Mouse (Mus musculus) kidney, embryonic 15.5 days (tissue): Measurements from ENCODE around the gene Mal. TPM values are rescaled to one million over a fixed set of nuclear protein-coding genes. Genes with fewer than 3 reads are reported as not detected.

Source experiments
- ATAC-seq: fragments of 200-750 bp; cut with Nextera tagmentation; replicated peaks from 2 replicates; pipeline ENCODE4 v1.8.0; 2017; ENCODE audit warnings: moderate TSS enrichment; ENCODE audit not compliant: low FRiP score
- H3K27ac ChIP-seq: fragments of 300-500 bp; sonication (generic); 2 replicates; pipeline ENCODE4 v1.5.1; 2015; ENCODE audit warnings: mild to moderate bottlenecking, inconsistent platforms
- H3K27me3 ChIP-seq: fragments of 300-500 bp; sonication (generic); 2 replicates; pipeline ENCODE4 v1.6.1; 2015; ENCODE audit warnings: inconsistent platforms
- H3K36me3 ChIP-seq: fragments of 300-500 bp; sonication (generic); 2 replicates; pipeline ENCODE4 v1.6.1; 2015; ENCODE audit warnings: inconsistent platforms
- H3K4me1 ChIP-seq: fragments of 300-500 bp; sonication (generic); 2 replicates; pipeline ENCODE4 v1.6.1; 2015; ENCODE audit warnings: inconsistent platforms
- H3K4me2 ChIP-seq: fragments of 300-500 bp; sonication (generic); 2 replicates; pipeline ENCODE4 v1.6.1; 2015; ENCODE audit warnings: moderate library complexity, mild to moderate bottlenecking, inconsistent platforms
- H3K4me3 ChIP-seq: fragments of 300-500 bp; sonication (generic); replicated peaks from 2 replicates; pipeline ENCODE4 v1.5.1; 2015; ENCODE audit warnings: mild to moderate bottlenecking, inconsistent platforms
- H3K9ac ChIP-seq: fragments of 300-500 bp; sonication (generic); 2 replicates; pipeline ENCODE4 v1.6.1; 2015; ENCODE audit warnings: mild to moderate bottlenecking, inconsistent platforms
- H3K9me3 ChIP-seq: fragments of 300-500 bp; sonication (generic); replicated peaks from 2 replicates; pipeline ENCODE4 v1.6.1; 2016; ENCODE audit warnings: inconsistent platforms
- WGBS: fragments of 180-500 bp; shearing (Covaris S2); methylation state at CpG from one replicate; pipeline ENCODE4 v1.1.7; 2015; ENCODE audit warnings: mixed read lengths; 5-methylcytosine and 5-hydroxymethylcytosine counted together
- polyA plus RNA-seq: library from polyadenylated mRNA; unstranded; fragments of >200 nt; fragmentation: Nextera tagmentation; extraction: Ambion mirVana; gene quantifications from 2 replicates; pipeline ENCODE4 v1.2.1, GENCODE M21; 2015

The Mal gene
- polyA plus RNA-seq, 1 experiment from 2014 or later: 38.4 TPM

- H3K4me1 ChIP-seq: peaks cover 33% of the 10 kb centered on the region
- ATAC-seq: peak; percentile 84
- under 1% methylated on average over 24 of the region's 24 CpGs for WGBS
- H3K9ac ChIP-seq: peak overlapping the region; percentile 71
- H3K9me3 ChIP-seq: no peaks in the 10 kb centered on the region
- no peaks in the 10 kb centered on the region for H3K27me3 ChIP-seq
- H3K4me2 ChIP-seq: peak overlapping the region; percentile 84
- no peak overlapping the region for H3K27ac ChIP-seq
- H3K4me3 ChIP-seq: peak overlapping the region; percentile 69
- peaks cover 3% of the 10 kb centered on the region; the same call in 1 of the 2 replicates for H3K36me3 ChIP-seq
These were observed 72.0 kb downstream of the Mal start for GRCm38 (mm10) chr2:127584436-127584858.

Other genes starting within 250 kb of the Mal start
- 0.30 TPM in 2 replicates for gene Gpat2, start 231.5 kb downstream of the Mal start, polyA plus RNA-seq
- 26.7 and 34.9 TPM in 2 replicates for gene Fahd2a, start 212.1 kb downstream of the Mal start, polyA plus RNA-seq
- gene Kcnip3, start 134.6 kb downstream of the Mal start, polyA plus RNA-seq: 3.5 and 4.0 TPM in 2 replicates
- 2.0 and 2.2 TPM in 2 replicates for gene Prom2, start 115.2 kb downstream of the Mal start, polyA plus RNA-seq
- gene Zfp661, start 69.6 kb downstream of the Mal start, polyA plus RNA-seq: 4.5 and 5.1 TPM in 2 replicates
- gene Mrps5, start 69.5 kb downstream of the Mal start, polyA plus RNA-seq: 150 and 161 TPM in 2 replicates
- 3.0 and 3.4 TPM in 2 replicates for gene Mall, start 73.2 kb upstream of the Mal start, polyA plus RNA-seq
- 35.4 and 38.6 TPM in 2 replicates for gene Nphp1, start 132.2 kb upstream of the Mal start, polyA plus RNA-seq
- 35.9 and 38.2 TPM in 2 replicates for gene Mtln, start 135.8 kb upstream of the Mal start, polyA plus RNA-seq
- 61.6 and 65.2 TPM in 2 replicates for gene Bub1, start 175.2 kb upstream of the Mal start, polyA plus RNA-seq
- 0.74 and 0.78 TPM in 2 replicates for gene Acoxl, start 182.2 kb upstream of the Mal start, polyA plus RNA-seq